Mouse (Mus musculus) C2C12 (cell line): ENCODE data around the gene Tmem79. TPM values are rescaled to one million over a fixed set of nuclear protein-coding genes. Genes with fewer than 3 reads are reported as not detected.

Experiments
- H3K27me3 ChIP-seq: one replicate; pipeline ENCODE4 v1.6.1; 2011; ENCODE audit not compliant: control insufficient read depth, insufficient read depth, insufficient read length
- H3K36me3 ChIP-seq: one replicate; pipeline ENCODE4 v1.6.1; 2011; ENCODE audit not compliant: control insufficient read depth, insufficient read depth
- H3K4me3 ChIP-seq: one replicate; pipeline ENCODE4 v1.5.1; 2011; ENCODE audit warnings: mild to moderate bottlenecking, control low read depth; ENCODE audit not compliant: poor library complexity, insufficient read depth, severe bottlenecking
- H3K79me2 ChIP-seq: one replicate; pipeline ENCODE4 v1.6.1; 2011; ENCODE audit not compliant: control insufficient read depth, insufficient read depth
- H3K79me3 ChIP-seq: one replicate; pipeline ENCODE4 v1.6.1; 2011; ENCODE audit warnings: low read depth, control low read depth
- H3ac ChIP-seq: one replicate; pipeline ENCODE3; 2011; ENCODE audit warnings: low read depth; ENCODE audit not compliant: control insufficient read depth, insufficient read length
- CEBPB ChIP-seq: IDR thresholded peaks from one replicate; pipeline ENCODE4 v1.6.1; 2011; ENCODE audit warnings: low read depth, mild to moderate bottlenecking, control low read depth, moderate library complexity
- CTCF ChIP-seq: IDR thresholded peaks from one replicate; pipeline ENCODE4 v1.5.1; 2011; ENCODE audit not compliant: control insufficient read depth, insufficient read depth, insufficient read length
- FOSL1 ChIP-seq: IDR thresholded peaks from one replicate; pipeline ENCODE4 v1.8.0; 2011; ENCODE audit warnings: mild to moderate bottlenecking, low read length; ENCODE audit not compliant: poor library complexity, insufficient read depth, severe bottlenecking
- MAX ChIP-seq: IDR thresholded peaks from one replicate; pipeline ENCODE4 v1.6.1; 2011; ENCODE audit warnings: mild to moderate bottlenecking, control low read depth
- MYOD1 ChIP-seq: IDR thresholded peaks from one replicate; pipeline ENCODE4 v1.6.1; 2011; ENCODE audit warnings: low read depth; ENCODE audit not compliant: control insufficient read depth, insufficient read length
- MYOG ChIP-seq: IDR thresholded peaks from one replicate; pipeline ENCODE4 v1.6.1; 2011; ENCODE audit not compliant: control insufficient read depth, insufficient read length; ENCODE audit errors: extremely low read depth
- USF1 ChIP-seq: IDR thresholded peaks from one replicate; pipeline ENCODE4 v1.6.1; 2011; ENCODE audit warnings: low read depth, mild to moderate bottlenecking, control low read depth, moderate library complexity
- polyA plus RNA-seq: library from polyadenylated mRNA; unstranded; fragments of >200 nt; fragmentation: generic; extraction: Trizol; gene quantifications from one replicate; pipeline ENCODE4 v1.2.1, GENCODE M21; 2012; ENCODE audit warnings: missing spikeins

The Tmem79 gene
- polyA plus RNA-seq, 1 experiment = 2.1 TPM

DNA sequence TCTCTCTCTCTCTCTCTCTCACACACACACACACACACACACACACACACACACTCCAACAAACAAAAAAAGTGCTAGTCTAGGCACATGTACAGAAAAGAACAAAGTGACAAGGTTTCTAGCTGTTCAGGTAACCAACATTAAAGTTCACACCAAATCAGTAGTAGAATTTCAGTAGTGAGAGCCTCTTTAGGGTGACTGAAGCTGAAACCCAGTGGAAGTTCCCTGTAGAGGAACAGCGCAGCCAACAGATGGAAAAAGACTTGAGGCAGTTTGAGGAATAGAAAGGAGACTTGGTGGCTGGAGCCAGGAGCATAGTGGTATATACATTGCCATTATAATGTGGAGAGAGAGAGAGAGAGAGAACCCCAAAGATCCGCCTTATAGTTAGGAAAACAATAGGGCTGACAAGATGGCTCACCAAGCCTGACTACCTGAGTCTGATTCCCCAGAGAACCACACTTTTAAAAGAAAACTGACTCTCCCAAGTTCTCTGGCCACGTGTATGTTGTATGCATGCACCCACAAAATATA lies 979 bp downstream of the Tmem79 start:
- H3K4me3 ChIP-seq = peak overlapping the region; percentile 74
- no peak for TF ChIP-seq FOSL1
- TF ChIP-seq MYOD1 = no peak
- TF ChIP-seq USF1 = no peak
- TF ChIP-seq CEBPB = no peak
- TF ChIP-seq CTCF = no peak
- peaks cover 38% of the 10 kb centered on the region for H3K79me2 ChIP-seq
- peaks cover 36% of the 10 kb centered on the region for H3K79me3 ChIP-seq
- peaks cover 24% of the 10 kb centered on the region for H3K36me3 ChIP-seq
- peak overlapping the region; percentile 35 for H3ac ChIP-seq
- H3K27me3 ChIP-seq = no peaks in the 10 kb centered on the region

DNA sequence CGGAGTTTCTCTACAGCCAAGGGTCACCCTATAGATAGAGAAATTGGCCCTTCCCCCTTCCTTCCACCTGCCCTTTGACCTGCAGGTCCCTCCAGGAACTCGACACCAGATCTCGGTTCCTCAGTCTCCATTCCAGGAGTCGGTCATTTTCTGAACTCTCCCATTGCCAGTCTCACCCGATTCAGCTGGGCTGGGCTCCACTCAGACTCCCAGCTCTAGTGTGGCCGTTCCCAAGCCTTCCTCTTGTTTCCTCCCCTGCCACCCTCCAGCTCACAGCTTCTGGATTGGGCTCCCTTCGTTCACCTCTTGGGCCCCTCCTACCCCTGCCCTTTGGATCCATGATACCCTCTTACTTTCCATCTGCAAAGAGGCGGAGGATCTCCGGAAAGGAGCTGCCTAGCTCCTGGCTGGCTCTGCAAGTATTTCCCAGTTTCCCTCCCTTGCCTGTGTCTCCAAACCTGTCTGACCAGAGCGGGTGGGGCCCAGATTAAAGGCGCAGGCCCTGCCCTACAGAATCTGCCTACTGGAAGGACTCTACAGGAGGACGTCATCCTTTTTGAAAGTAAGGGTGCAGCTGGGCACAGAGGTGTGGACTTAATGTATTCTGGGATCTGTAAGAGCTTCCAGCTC lies 1.8 kb downstream of the Tmem79 start:
- no peak for TF ChIP-seq MYOD1
- TF ChIP-seq FOSL1 = no peak
- TF ChIP-seq MYOG = no peak
- TF ChIP-seq CEBPB = no peak
- TF ChIP-seq CTCF = no peak
- TF ChIP-seq MAX = no peak
- TF ChIP-seq USF1 = no peak
- H3K27me3 ChIP-seq = no peaks in the 10 kb centered on the region
- peaks cover 29% of the 10 kb centered on the region for H3K79me2 ChIP-seq
- H3ac ChIP-seq = no peak overlapping the region
- peaks cover 28% of the 10 kb centered on the region for H3K79me3 ChIP-seq
- H3K4me3 ChIP-seq = no peak overlapping the region
- peaks cover 17% of the 10 kb centered on the region for H3K36me3 ChIP-seq

DNA sequence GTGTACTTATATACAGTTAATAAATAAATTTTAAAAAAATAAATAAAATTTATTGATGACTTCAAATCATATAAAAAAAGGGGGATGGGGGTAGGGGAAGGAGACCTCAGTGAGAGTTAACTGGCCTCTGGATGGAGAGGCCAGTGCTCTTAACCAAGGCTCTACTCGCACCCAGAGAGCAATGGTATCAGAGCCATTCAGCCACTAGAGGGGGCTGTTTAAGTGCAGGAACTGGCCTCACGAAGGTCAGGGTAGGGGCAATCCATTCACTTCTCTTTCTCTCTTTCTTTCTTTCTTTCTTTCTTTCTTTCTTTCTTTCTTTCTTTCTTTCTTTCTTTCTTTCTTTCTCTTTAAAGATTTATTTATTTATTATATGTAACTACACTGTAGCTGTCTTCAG lies 4.7 kb downstream of the Tmem79 start:
- no peaks in the 10 kb centered on the region for H3K27me3 ChIP-seq
- no peak overlapping the region for H3ac ChIP-seq
- peaks cover 9% of the 10 kb centered on the region for H3K79me3 ChIP-seq
- H3K36me3 ChIP-seq = peaks cover 13% of the 10 kb centered on the region
- H3K79me2 ChIP-seq = peaks cover 7% of the 10 kb centered on the region
- TF ChIP-seq CTCF (peak; percentile 58), MYOD1 (no peak)
- H3K4me3 ChIP-seq = no peak overlapping the region

DNA sequence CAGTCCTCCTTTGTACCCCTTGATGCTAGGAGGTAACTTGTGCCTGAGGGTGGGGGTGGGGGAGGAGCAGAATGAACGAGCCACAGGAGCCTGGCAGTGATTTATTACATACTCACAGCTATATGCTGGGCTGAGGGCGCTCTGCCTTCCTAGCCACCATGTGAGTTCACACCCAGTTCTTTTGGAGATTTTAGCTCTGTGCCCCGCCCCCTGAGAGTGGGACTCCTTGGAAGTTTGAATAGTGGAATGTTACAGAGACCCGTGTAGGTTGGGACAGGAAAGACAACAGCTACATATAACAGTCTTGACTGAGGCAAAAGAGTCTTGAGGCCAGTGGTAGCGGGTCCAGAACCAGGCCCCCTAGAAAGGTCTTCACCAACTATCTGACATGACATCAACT lies 7.0 kb downstream of the Tmem79 start:
- H3K79me2 ChIP-seq = peaks cover 22% of the 10 kb centered on the region
- peaks cover 13% of the 10 kb centered on the region for H3K36me3 ChIP-seq
- H3K27me3 ChIP-seq = no peaks in the 10 kb centered on the region
- H3ac ChIP-seq = no peak overlapping the region
- H3K4me3 ChIP-seq = no peak overlapping the region
- peaks cover 17% of the 10 kb centered on the region for H3K79me3 ChIP-seq
- TF ChIP-seq MYOG = no peak
- no peak for TF ChIP-seq MYOD1
- TF ChIP-seq USF1 = no peak
- no peak for TF ChIP-seq FOSL1
- TF ChIP-seq CTCF = no peak
- no peak for TF ChIP-seq MAX
- no peak for TF ChIP-seq CEBPB

DNA sequence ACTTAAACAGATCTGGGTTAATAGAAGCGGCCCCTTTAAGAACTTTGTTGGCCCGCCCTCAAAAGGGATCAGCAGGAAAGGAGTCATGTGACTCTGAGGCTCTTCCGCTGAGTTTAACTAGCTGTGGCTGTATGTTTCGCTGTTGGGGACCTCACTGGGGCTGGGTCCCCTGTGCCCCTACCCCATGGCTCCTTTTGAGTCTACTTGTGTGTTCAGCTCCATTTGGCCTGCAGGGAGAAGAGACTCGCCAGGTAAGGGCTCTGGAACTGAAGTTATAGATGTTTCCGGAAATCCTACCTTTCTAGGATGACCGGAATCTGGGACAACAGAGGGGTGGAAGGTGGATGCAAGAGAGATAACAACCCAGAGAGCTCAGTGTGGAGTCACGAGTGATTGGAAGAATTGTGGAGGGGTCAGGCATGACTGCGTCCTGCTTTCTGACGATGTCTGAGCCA lies 11.0 kb downstream of the Tmem79 start, which contains the start of gene Glmp:
Gene Glmp, plus strand, starts transcription at position 73 of the 455 bp plus-strand sequence.
- Histone ChIP-seq H3ac (peak within 1 kb of the TSS; percentile 87), H3K4me3 (peak within 1 kb of the TSS; percentile 56), H3K27me3 (no peaks in the 10 kb centered on the region), H3K36me3 (peaks cover 43% of the 10 kb centered on the region), H3K79me3 (peaks cover 17% of the 10 kb centered on the region), H3K79me2 (peaks cover 22% of the 10 kb centered on the region)
- TF ChIP-seq MAX = no peak
- no peak for TF ChIP-seq MYOD1
- peak; percentile 96 for TF ChIP-seq USF1
- no peak for TF ChIP-seq CEBPB

DNA sequence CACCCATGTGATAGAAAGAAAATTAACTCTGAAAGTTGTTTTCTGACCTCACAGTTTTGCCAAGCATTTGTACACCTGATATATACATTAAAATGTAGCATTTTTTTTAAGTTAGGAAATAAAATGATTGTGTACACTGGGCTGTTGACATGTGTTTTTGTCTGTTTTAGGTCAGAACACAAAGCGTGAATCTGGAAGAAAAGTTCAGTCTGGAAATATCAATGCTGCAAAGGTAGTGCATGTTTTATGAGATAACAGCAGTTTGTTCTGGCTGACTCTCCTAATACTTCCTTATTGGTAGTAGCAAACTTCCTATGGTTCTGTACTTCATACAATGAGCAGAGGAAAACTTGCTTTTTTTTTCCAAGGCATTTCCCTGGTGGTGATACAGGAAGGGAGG lies 36.8 kb downstream of the Tmem79 start:
- H3K36me3 ChIP-seq = peaks cover 60% of the 10 kb centered on the region
- H3K79me3 ChIP-seq = peaks cover 48% of the 10 kb centered on the region
- no peak overlapping the region for H3K4me3 ChIP-seq
- no peaks in the 10 kb centered on the region for H3K27me3 ChIP-seq
- TF ChIP-seq MYOG = no peak
- H3ac ChIP-seq = no peak overlapping the region
- peaks cover 70% of the 10 kb centered on the region for H3K79me2 ChIP-seq
